Mouse (Mus musculus) effector memory CD4-positive, alpha-beta T cell, adult 7 months (primary cell): ENCODE measurements around the gene Grb10. TPM values are rescaled to one million over a fixed set of nuclear protein-coding genes. Genes with fewer than 3 reads are reported as not detected.

Experiments used
- polyA plus RNA-seq: library from polyadenylated mRNA; unstranded; fragments of 100-300 nt; shearing (Covaris generic); gene quantifications from one replicate; pipeline ENCODE4 v1.2.1, GENCODE M21; 2017

Gene Grb10
- 0.50 TPM for polyA plus RNA-seq

GRCm38 (mm10) chr11:12038470-12038985 lies at the start of gene Grb10:
TSS of gene Grb10 (minus strand) at chr11:12038683.

GRCm38 (mm10) chr11:11897645-11898357 lies 140.7 kb downstream of the Grb10 start, which contains the start of gene Ddc:
TSS of gene Ddc (minus strand) at chr11:11898144.

Other genes starting within 250 kb of the Grb10 start
- 0.72 TPM for gene Fignl1, start 229.7 kb downstream of the Grb10 start, polyA plus RNA-seq
- 2.1 TPM for gene Ddc, start 140.5 kb downstream of the Grb10 start, polyA plus RNA-seq